Mouse (Mus musculus) MEL (cell line): ENCODE results near the gene 6820408C15Rik. TPM values are rescaled to one million over a fixed set of nuclear protein-coding genes. Genes with fewer than 3 reads are reported as not detected.
A peak's percentile ranks its signal among the peaks of the same experiment; 100 is the strongest.

ENCODE experiments used
- DNase-seq: peaks from one replicate; pipeline ENCODE4 v3.0.0; 2011; ENCODE audit warnings: low read depth, low spot score
- H3K27ac ChIP-seq: 2 replicates; pipeline ENCODE4 v1.5.1; 2012; ENCODE audit warnings: low read depth, mild to moderate bottlenecking, control low read depth, low read length, moderate library complexity; ENCODE audit not compliant: control insufficient read depth
- H3K27me3 ChIP-seq, 2 experiments: fragments of 150-350 bp in 1 of 2; sonication (generic) in 1 of 2; 2 replicates each; pipeline ENCODE4 v1.6.1; 2012; ENCODE audit warnings: low read length in 2 of 2, mild to moderate bottlenecking in 2 of 2, improper control_type of control experiment in 1 of 2, moderate library complexity in 1 of 2; ENCODE audit not compliant: insufficient read depth in 2 of 2, control insufficient read depth in 1 of 2
- H3K36me3 ChIP-seq, 2 experiments: 2 replicates each; pipeline ENCODE4 v1.6.1; 2012 to 2014; ENCODE audit warnings: low read length in 2 of 2, improper control_type of control experiment in 1 of 2, inconsistent platforms in 1 of 2, mild to moderate bottlenecking in 1 of 2; ENCODE audit not compliant: insufficient read depth in 2 of 2, control insufficient read depth in 1 of 2
- H3K4me1 ChIP-seq, 2 experiments: fragments of 150-350 bp in 1 of 2; sonication (generic) in 1 of 2; 2 replicates each; pipeline ENCODE4 v1.6.1; 2012; ENCODE audit warnings: low read length in 2 of 2, improper control_type of control experiment in 1 of 2, mild to moderate bottlenecking in 1 of 2; ENCODE audit not compliant: insufficient read depth in 2 of 2, control insufficient read depth in 1 of 2
- H3K4me3 ChIP-seq, 2 experiments: fragments of 150-350 bp in 1 of 2; sonication (generic) in 1 of 2; 2 replicates each; pipeline ENCODE4 v1.5.1; 2012; ENCODE audit warnings: low read depth in 2 of 2, low read length in 2 of 2, mild to moderate bottlenecking in 2 of 2, moderate library complexity in 2 of 2, control low read depth in 1 of 2, improper control_type of control experiment in 1 of 2; ENCODE audit not compliant: control insufficient read depth in 1 of 2, insufficient read depth in 1 of 2
- H3K79me2 ChIP-seq: 2 replicates; pipeline ENCODE4 v1.6.1; 2012; ENCODE audit warnings: mild to moderate bottlenecking, low read length, moderate library complexity; ENCODE audit not compliant: control insufficient read depth, poor library complexity, insufficient read depth
- H3K9ac ChIP-seq: 2 replicates; pipeline ENCODE4 v1.6.1; 2012; ENCODE audit warnings: low read depth, mild to moderate bottlenecking, control low read depth, low read length, moderate library complexity; ENCODE audit not compliant: control insufficient read depth, poor library complexity, severe bottlenecking
- H3K9me3 ChIP-seq: fragments of 150-350 bp; sonication (generic); replicated peaks from 2 replicates; pipeline ENCODE4 v1.6.1; 2012; ENCODE audit warnings: mild to moderate bottlenecking, low read length, improper control_type of control experiment, moderate library complexity; ENCODE audit not compliant: insufficient read depth
- CHD2 ChIP-seq: IDR thresholded peaks from 2 replicates; pipeline ENCODE4 v1.6.1; 2011; ENCODE audit warnings: low read length, improper control_type of control experiment
- CTCF ChIP-seq, 3 experiments: IDR thresholded peaks in 2 of 3; conservative IDR thresholded peaks in 1 of 3; 2 replicates each; pipeline ENCODE4 v1.5.1; 2011 to 2012; ENCODE audit warnings: low read length in 3 of 3, low read depth in 2 of 3, mild to moderate bottlenecking in 2 of 3, improper control_type of control experiment in 1 of 3, inconsistent platforms in 1 of 3, mixed read lengths in 1 of 3, moderate library complexity in 1 of 3; ENCODE audit not compliant: control insufficient read depth in 1 of 3, insufficient read depth in 1 of 3, poor library complexity in 1 of 3, severe bottlenecking in 1 of 3
- E2F4 ChIP-seq: IDR thresholded peaks from 2 replicates; pipeline ENCODE4 v1.6.1; 2011; ENCODE audit warnings: low read depth, low read length, improper control_type of control experiment, borderline replicate concordance
- ETS1 ChIP-seq: IDR thresholded peaks from 2 replicates; pipeline ENCODE4 v1.6.1; 2012; ENCODE audit warnings: low read depth, mild to moderate bottlenecking, inconsistent platforms, low read length, improper control_type of control experiment, moderate library complexity
- GABPA ChIP-seq: IDR thresholded peaks from 2 replicates; pipeline ENCODE4 v1.6.1; 2012; ENCODE audit warnings: low read depth, mild to moderate bottlenecking, inconsistent platforms, low read length, improper control_type of control experiment, moderate library complexity
- JUND ChIP-seq: IDR thresholded peaks from 2 replicates; pipeline ENCODE4 v1.6.1; 2011; ENCODE audit warnings: low read depth, mild to moderate bottlenecking, improper control_type of control experiment, low read length
- KAT2A ChIP-seq: conservative IDR thresholded peaks from 2 replicates; pipeline ENCODE4 v1.6.1; 2012; ENCODE audit warnings: low read depth, low read length, improper control_type of control experiment, inconsistent platforms
- MAX ChIP-seq: IDR thresholded peaks from 2 replicates; pipeline ENCODE4 v1.6.1; 2011; ENCODE audit warnings: low read length, improper control_type of control experiment
- MAZ ChIP-seq: IDR thresholded peaks from 2 replicates; pipeline ENCODE4 v1.6.1; 2012; ENCODE audit warnings: low read depth, mild to moderate bottlenecking, inconsistent platforms, low read length, improper control_type of control experiment
- MEF2A ChIP-seq: IDR thresholded peaks from 2 replicates; pipeline ENCODE4 v1.6.1; 2014; ENCODE audit warnings: low read depth, mild to moderate bottlenecking, inconsistent platforms, low read length, improper control_type of control experiment; ENCODE audit not compliant: poor library complexity, insufficient replicate concordance, severe bottlenecking; ENCODE audit errors: extremely low read depth
- MXI1 ChIP-seq: IDR thresholded peaks from 2 replicates; pipeline ENCODE4 v1.6.1; 2011; ENCODE audit warnings: mild to moderate bottlenecking, low read depth, low read length, improper control_type of control experiment
- NELFE ChIP-seq: IDR thresholded peaks from 2 replicates; pipeline ENCODE4 v1.6.1; 2011; ENCODE audit warnings: low read depth, low read length, improper control_type of control experiment
- POLR2A ChIP-seq, 2 experiments: IDR thresholded peaks; 2 replicates each; pipeline ENCODE4 v1.6.1; 2011 to 2012; ENCODE audit warnings: low read length in 2 of 2, mild to moderate bottlenecking in 2 of 2, control low read depth in 1 of 2, improper control_type of control experiment in 1 of 2, low read depth in 1 of 2, moderate library complexity in 1 of 2; ENCODE audit not compliant: control insufficient read depth in 1 of 2, insufficient read depth in 1 of 2, poor library complexity in 1 of 2
- POLR2AphosphoS5 ChIP-seq: IDR thresholded peaks from 2 replicates; pipeline ENCODE4 v1.6.1; 2012; ENCODE audit warnings: low read depth, borderline replicate concordance, mild to moderate bottlenecking, inconsistent platforms, low read length, moderate library complexity, mixed read lengths
- SMC3 ChIP-seq: IDR thresholded peaks from 2 replicates; pipeline ENCODE4 v1.6.1; 2011; ENCODE audit warnings: low read depth, low read length, improper control_type of control experiment
- UBTF ChIP-seq: IDR thresholded peaks from 2 replicates; pipeline ENCODE4 v1.6.1; 2012; ENCODE audit warnings: low read depth, mild to moderate bottlenecking, inconsistent platforms, low read length, improper control_type of control experiment, moderate library complexity, borderline replicate concordance; ENCODE audit not compliant: insufficient read depth
- USF2 ChIP-seq, 2 experiments: IDR thresholded peaks; 2 replicates each; pipeline ENCODE4 v1.6.1; 2011 to 2012; ENCODE audit warnings: improper control_type of control experiment in 2 of 2, low read length in 2 of 2, borderline replicate concordance in 1 of 2, inconsistent platforms in 1 of 2, low read depth in 1 of 2, mild to moderate bottlenecking in 1 of 2; ENCODE audit not compliant: insufficient read depth in 1 of 2
- ZC3H11A ChIP-seq: IDR thresholded peaks from 2 replicates; pipeline ENCODE4 v1.6.1; 2012; ENCODE audit warnings: low read depth, mild to moderate bottlenecking, inconsistent platforms, low read length, improper control_type of control experiment
- polyA plus RNA-seq, 2 experiments: library from polyadenylated mRNA; stranded (reverse) in 1 of 2; unstranded in 1 of 2; fragments of >175 nt in 1 of 2; fragments of >200 nt in 1 of 2; gene quantifications; 2 replicates each; pipeline versions ENCODE4 v1.2.1 to v1.2.4; 2012; ENCODE audit warnings: low replicate concordance in 2 of 2, low read depth in 1 of 2; ENCODE audit not compliant: insufficient read length in 2 of 2, insufficient read depth in 1 of 2, missing spikeins in 1 of 2
- total RNA-seq: library from RNA; depleted of rRNA; stranded (reverse); fragments of 300-350 nt; gene quantifications from 2 replicates; pipeline ENCODE4 v1.2.3, GENCODE M21; 2012

Gene 6820408C15Rik
- total and polyA plus RNA-seq, 3 experiments, result 0.08 to 0.31 TPM; not detected in 1

- TF ChIP-seq ETS1 (0 out of 2 replicates have a peak, but pooled peaks have one; percentile 43), SMC3 (peak; percentile 82)
These were observed 21.8 kb downstream of the 6820408C15Rik start (continued) for GRCm38 (mm10) chr2:152436983-152437860.

GRCm38 (mm10) chr2:152438963-152439362 is 23.6 kb downstream of the 6820408C15Rik start:
- Histone ChIP-seq H3K4me1 (peaks cover 6 to 12% of the 10 kb centered on the region in 2 experiments; a peak in 2 of 4 replicates), H3K27me3 (no peaks in the 10 kb centered on the region; a peak in 1 of 4 replicates), H3K4me3 (no peak overlapping the region), H3K79me2 (no peaks in the 10 kb centered on the region), H3K9me3 (no peaks in the 10 kb centered on the region), H3K9ac (no peak overlapping the region), H3K27ac (no peak overlapping the region), H3K36me3 (peaks cover 0 to 2% of the 10 kb centered on the region in 2 experiments; a peak in 2 of 4 replicates)
- peak; percentile 41 for DNase-seq
- TF ChIP-seq CHD2, result no peak
- TF ChIP-seq UBTF, result no peak
- TF ChIP-seq JUND, result no peak
- TF ChIP-seq E2F4, result no peak
- TF ChIP-seq SMC3, result peak; percentile 38
- no peak for TF ChIP-seq GABPA
- no peak for TF ChIP-seq MAZ
- TF ChIP-seq NELFE, result no peak
- TF ChIP-seq POLR2A (IDR thresholded peaks at IDR 0.05; ENCODE audit: control insufficient read depth in 1 of 2, insufficient read depth in 1 of 2, low read depth in 1 of 2, low read length in 2 of 2, poor library complexity in 1 of 2), result no peak
- no peak for TF ChIP-seq MAX
- no peak for TF ChIP-seq ZC3H11A
- TF ChIP-seq CTCF (IDR thresholded peaks at IDR 0.05 in 2 of 3, conservative IDR thresholded peaks at IDR 0.05 in 1 of 3; ENCODE audit: control insufficient read depth in 1 of 3, insufficient read depth in 1 of 3, low read depth in 2 of 3, low read length in 3 of 3, poor library complexity in 1 of 3, severe bottlenecking in 1 of 3), result peak; percentile 3 to 44 (median 35); a peak in 3 of 6 replicates
- no peak for TF ChIP-seq POLR2AphosphoS5
- no peak for TF ChIP-seq MEF2A
- TF ChIP-seq KAT2A, result no peak
- TF ChIP-seq MXI1, result no peak
- no peak for TF ChIP-seq USF2 (IDR thresholded peaks at IDR 0.05; ENCODE audit: borderline replicate concordance in 1 of 2, insufficient read depth in 1 of 2, low read depth in 1 of 2, low read length in 2 of 2)
